Mouse (Mus musculus) G1E-ER4 (cell line): Measurements from ENCODE around the gene Grb2. TPM values are rescaled to one million over a fixed set of nuclear protein-coding genes. Genes with fewer than 3 reads are reported as not detected.

Experiments used
- GATA1 ChIP-seq: IDR thresholded peaks from one replicate; pipeline ENCODE4 v1.8.0; 2012; ENCODE audit warnings: low read length, inconsistent platforms
- polyA plus RNA-seq: library from polyadenylated mRNA; stranded (reverse); fragments of >175 nt; gene quantifications from 2 replicates; pipeline ENCODE4 v1.2.3, GENCODE M21; 2012

The Grb2 gene
- polyA plus RNA-seq, 1 experiment, result 209 TPM

DNA sequence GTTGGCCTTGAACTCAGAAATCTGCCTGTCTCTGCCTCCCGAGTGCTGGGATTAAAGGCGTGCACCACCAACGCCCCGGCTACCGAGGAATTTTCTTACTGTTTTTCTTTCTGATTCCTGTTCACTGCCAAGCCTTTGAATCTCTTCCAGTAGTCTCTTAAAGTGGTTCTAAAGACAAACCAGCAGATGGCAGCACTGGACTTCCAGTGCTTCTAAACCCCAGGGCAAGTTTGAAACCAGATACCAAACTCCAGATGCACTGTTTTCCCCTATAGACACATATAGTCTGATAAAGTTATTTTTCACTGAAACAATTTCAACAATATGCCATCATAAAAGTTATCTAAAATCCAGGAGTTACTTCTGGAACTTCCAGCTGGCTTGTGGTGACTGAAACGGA, 60.9 kb downstream of the Grb2 start:
- no peak for TF ChIP-seq GATA1

DNA sequence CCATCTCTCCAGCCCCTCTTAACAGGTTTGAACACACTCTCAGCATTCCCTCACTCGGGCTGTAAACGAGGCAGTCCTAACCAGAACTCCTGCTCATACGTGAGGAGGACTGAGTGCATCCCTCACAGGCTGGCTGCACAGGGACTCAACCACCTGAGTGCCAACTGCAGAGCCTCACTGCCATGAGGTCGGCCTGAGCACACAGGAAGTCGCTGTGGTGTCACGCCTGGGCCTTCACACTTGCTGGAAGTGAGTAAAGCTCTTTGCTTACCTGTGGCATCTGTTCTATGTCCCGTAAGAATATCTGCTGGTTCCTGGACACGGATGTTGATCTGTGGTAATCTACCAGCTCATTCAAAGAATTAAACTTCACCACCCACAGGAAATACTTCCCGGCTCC, 62.0 kb downstream of the Grb2 start:
- no peak for TF ChIP-seq GATA1

DNA sequence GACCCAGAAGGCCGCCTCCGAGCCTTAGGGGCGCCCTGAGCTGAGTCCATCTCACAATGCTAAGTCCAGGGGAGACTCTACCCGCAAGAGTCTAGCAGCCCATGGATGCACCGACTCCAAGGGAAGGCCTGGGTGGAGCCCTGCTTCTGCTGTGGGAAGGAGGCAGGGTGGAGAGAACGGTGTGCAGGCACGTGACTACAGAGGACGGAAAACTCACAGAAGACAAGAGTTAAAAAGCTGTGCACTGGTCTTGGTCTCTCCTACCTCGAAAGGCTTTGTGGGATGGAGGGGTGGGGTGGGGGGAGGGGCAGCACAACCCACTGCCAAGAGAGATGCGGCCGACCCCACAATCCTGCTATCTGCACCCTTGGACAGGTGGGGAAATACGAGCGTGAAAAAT, 64.1 kb downstream of the Grb2 start:
- no peak for TF ChIP-seq GATA1

DNA sequence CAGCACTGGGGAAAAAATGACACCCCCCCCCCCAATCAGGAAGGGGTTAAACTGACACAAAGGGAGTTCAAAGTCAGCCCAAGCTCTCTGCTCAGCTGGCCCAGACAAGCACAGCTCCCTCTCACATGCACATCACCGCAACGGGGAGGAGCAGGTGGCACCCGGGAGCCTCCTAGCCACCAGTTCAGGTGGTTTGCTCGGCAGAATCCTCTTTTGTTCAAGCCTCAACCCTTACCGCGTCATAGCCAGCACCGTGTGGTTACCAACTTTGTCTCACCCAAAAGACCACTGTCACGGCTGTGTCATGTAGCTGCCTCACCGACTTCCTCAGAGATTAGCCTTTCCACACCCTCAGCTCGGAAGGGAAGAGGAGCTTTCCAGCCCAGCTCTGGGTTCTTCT, 65.1 kb downstream of the Grb2 start:
- TF ChIP-seq GATA1, result no peak

DNA sequence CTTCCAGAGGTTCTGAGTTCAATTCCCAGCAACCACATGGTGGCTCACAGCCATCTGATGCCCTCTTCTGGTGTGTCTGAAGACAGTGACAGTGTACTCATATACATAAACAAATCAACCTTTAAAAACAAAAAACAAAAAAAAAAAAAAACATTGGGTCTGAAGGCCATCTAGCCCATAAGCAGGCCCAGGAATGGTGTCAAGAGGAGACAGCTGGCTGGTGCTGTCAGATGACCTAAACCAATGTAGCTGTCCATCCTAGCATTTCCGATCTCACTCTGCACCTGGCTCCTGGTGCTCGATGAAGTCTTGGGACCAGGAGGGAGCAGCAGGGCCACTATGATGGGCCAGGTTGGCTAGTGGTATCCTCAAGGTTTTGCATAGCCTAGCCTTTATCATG, 65.7 kb downstream of the Grb2 start:
- no peak for TF ChIP-seq GATA1

DNA sequence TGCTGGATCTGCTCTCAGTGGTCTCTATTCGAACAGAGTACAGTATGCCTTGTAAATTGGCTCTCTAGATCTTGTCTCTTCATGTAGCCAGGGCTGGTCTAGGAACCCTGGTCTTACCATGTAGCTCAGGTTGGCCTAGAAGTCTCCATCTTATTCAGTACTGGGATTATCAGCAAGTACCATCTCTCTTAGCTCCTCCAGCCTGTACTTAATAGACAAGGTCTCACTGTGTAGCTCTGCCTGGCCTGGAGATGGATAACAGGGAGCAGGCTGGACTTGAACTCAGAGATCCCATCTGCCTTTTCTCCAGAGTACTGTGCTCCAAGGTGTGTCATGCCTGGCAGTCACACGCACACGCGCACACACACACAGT, 66.7 kb downstream of the Grb2 start:
- TF ChIP-seq GATA1, result no peak

DNA sequence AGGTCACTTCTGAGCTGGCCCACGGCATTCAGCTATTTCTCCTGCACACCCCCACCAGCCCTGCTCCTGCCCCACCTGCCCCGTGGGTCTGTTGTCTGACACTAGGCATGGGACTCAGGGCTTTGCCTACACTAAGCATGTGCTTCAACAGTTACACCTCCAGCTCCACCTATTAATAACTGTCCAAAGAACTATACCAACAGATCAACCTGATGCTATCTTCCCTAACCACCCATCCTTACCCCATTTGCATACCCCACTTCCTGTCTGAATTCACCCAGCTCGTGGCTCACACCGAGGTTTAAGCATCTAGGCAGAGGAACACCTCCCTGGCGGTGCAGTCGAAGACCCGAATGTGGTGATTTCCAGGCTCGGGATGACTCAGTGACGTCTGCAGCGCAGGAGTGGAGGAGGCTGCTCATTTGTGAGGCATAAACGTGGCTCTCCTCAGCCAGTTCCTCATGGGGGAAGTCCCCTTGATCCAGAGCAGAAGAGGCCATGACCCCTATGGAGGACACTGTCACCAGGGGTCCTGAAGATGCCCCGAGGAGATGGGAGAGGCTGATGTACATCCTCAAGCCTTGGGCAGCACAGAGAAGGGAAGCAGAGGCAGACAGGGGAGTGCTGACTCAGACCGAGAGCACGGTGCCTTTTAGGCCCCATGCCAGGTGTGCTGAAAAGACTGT, 67.3 kb downstream of the Grb2 start:
- no peak for TF ChIP-seq GATA1

DNA sequence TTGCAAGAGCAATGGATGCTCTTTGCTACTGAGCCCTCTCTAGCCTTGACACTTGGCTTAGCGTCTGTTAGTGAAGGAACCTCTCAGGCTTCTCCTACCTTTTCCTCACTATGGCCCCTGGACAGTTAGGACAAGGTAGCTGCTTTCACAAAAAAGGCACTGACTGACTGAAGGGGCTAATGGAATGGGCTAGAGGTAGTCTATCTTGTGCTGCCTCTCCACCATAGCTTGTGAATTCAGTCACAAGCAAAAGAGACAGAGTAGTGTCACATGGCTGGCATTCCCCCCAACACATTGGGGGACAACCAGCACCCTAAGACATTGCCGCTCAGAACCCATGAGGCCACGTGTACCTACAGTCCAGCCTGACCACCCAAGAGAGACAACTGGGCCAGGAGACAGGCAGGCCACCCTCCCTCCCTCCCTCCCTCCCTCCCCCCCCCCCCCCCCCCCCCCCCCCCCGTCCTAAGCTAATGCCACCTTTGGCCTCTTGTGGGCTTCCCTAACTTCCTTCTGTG, 68.0 kb downstream of the Grb2 start:
- TF ChIP-seq GATA1, result no peak

DNA sequence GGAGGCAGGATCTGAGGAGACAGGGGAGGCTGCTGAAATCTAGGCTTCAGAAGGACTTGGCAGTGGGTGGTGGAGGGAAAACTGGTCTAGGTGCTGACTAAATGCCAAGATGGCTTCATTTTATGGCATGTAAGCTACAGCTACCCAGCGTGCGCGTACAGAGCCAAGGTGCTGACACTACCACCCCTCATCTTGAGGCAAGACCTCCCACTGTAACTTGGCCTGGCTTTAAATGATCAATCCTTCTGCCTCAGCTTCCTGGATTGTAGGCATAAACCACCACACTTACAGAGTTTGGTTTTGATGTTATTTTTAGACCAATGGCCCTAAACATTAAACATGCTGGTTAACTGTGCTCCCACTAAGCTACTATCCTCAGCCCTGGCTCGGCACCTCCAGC, 68.9 kb downstream of the Grb2 start:
- no peak for TF ChIP-seq GATA1

DNA sequence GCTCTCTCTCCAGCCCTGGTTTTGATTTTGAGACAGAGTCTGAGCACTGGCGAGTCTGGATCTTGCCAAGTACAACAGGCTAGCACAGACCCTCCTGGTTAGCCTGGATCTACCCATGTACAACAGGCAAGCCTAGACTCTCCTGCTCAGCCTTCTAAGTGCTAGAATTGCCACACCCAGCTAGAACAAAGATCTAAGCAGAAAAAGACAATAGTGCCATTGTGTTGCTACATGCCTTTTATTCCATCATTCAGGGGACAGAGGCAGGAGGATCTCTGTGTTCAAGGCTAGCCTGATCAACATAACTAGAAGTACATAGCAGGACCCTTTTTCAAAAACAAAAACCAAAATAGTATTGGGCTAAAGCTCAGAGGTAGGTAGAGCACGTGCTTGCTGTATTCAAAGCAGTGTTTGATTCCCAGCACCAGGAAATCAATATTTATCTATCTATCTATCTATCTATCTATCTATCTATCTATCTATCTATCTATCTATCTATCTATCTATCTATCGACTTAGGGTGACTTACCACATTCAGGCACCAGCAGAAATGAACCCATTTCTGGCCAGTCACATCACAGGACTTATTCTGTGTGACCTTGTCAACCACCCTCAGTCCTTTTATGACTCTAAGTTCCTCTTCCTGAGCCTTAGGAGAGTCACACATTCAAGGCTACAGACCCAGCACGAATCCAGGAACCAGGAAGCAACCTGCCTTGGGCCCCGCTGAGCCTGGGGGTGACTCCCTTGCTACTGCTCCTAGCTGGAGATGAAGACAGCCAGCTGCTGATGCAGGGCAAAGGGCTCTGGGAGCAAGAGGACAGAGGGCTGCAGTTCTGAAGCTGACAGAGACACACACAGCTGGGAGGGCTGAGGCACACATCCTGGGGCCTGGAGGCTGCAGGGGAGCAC, 69.6 kb downstream of the Grb2 start:
- no peak for TF ChIP-seq GATA1

DNA sequence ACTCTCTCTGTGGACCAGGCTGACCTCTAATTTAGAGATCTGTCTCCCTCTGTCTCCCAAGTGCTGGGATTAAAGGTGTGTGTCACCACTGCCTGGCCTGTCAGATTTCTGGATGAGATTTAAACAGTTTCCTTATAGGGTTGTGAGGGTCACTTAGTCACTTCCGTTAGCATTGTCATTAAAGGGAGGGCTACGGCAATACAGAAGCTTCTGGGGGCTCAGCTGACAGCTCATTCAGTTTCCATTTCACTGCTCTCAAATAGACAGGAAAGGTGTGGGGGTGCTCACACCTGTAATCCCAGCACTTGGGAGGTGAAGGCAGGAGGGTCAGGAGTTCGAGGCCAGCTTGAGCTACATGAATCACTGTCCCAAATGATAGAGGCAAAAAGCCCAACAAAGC, 71.4 kb downstream of the Grb2 start:
- no peak for TF ChIP-seq GATA1

DNA sequence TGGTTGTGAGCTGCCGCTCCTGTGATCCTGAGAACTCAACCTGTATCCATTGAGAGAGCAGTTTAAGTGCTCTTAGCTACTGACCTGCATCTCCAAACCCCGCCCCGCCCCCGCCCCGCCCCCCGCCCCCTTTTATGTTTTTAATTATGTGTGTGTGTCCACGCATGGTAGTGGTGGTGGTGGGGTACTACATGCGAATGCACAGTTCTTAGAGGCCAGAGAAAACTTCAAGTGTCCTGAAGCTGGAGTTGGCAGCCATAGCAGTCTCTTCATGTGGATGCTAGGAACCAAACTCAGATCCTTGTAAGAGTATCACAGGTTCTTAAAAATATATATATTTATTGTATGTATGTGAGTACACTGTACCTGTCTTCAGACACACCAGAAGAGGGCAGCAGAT, 72.9 kb downstream of the Grb2 start:
- no peak for TF ChIP-seq GATA1

DNA sequence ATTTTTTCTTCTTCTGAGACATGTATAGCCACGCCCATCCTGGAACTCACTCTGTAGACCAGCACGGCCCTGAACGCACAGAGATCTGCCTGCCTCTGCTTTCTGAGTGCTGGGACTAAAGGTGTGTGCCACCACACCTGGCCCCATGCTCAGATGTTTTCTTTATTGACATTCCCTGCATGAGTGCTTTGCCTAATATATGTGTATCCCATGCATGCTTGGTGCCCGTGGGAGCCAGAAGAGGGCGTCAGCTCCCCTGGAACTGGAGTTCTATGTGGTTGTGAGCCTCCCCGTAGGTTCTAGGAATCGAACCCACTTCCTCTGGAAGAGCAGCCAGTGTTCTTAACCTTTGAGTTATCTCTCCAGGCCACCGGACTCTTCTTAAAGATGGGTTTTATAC, 73.4 kb downstream of the Grb2 start:
- no peak for TF ChIP-seq GATA1

DNA sequence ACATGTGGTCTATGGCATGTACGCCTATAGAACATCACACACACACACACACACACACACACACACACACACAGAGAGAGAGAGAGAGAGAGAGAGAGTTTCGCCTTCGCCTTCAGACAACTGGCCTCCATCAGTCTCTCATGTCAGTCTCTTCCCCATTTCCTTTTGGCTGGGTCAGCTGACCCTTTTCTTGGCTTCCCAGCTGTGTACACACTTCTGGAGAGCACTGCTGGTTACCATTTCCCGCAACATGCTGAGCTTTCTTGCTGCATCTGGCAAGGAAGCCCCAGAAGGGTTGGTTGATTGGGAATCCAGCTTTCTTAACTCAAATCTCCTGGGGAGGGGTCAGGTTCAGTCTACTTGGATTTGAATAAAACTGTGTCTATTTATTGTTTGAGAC, 74.3 kb downstream of the Grb2 start:
- no peak for TF ChIP-seq GATA1

DNA sequence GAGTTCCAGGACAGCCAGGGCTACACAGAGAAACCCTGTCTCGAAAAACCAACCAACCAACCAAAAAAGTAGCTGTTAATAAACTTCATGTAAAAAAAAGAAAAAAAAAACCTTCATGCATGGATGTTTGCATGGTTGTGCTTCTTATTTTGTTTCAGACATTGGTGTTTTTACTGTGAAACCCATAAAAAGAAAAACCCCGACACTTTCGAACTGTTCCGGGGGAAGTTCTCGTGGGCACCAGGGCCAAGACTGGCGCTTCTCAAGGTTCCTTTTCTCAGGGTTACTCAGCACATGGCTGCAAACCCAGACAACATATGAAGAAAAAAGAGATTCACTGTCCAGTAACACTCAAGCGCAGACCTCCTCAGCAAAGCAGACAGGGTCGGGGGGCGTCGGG, 75.5 kb downstream of the Grb2 start:
- no peak for TF ChIP-seq GATA1

DNA sequence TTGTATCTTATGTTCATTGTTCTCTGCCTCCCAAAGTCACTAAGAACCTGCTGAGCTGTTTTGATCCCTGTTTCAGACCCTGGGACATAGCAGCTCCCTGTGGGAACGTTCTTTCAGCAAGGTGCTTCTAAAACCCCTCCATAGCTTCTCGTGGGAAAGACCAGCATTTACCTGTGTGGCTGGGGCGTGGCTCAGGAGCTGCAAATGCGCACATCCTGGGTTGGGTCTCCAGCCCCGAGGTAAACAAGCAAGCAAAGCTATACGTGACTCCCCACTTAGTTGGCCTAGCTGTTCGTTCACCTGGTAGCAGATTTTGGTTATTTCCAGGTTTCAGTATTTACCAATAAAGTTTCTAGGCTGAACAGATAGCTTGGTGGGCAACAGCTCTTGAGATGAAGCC, 76.2 kb downstream of the Grb2 start:
- no peak for TF ChIP-seq GATA1

DNA sequence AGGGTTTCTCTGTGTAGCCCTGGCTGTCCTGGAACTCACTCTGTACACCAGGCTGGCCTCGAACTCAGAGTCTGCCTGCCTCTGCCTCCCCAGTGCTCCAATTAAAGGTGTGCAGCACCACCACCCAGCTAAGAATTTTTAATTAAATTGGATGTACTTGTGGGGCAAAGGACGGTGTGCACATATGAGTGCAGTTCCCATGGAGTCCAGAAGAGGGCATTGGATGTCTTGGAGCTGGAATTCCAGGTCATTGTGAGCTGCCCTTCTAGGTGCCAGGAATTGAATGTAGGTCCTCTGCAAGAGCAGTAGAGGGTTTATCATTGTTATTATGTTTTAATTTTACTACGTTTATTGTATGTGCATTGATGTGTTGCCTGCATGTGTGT, 76.9 kb downstream of the Grb2 start:
- TF ChIP-seq GATA1, result no peak
